Mouse (Mus musculus) heart, postnatal 10 days (tissue): ENCODE measurements at regions not wholly inside any gene's neighbourhood (a gene's known extent, or its start where the extent isn't known, plus 50 kb on each side); places are given as distances from the start of the nearest gene placed in this dataset.

Experiments used
- DNase-seq, 2 experiments: peaks; one replicate each; pipeline ENCODE4 v3.0.0; 2021
- intact Hi-C: fragments of 180-260 bp; cut with DNase I; formaldehyde crosslinking; loops from one replicate; pipeline ENCODE4 v1.15.1; 2025

DNA sequence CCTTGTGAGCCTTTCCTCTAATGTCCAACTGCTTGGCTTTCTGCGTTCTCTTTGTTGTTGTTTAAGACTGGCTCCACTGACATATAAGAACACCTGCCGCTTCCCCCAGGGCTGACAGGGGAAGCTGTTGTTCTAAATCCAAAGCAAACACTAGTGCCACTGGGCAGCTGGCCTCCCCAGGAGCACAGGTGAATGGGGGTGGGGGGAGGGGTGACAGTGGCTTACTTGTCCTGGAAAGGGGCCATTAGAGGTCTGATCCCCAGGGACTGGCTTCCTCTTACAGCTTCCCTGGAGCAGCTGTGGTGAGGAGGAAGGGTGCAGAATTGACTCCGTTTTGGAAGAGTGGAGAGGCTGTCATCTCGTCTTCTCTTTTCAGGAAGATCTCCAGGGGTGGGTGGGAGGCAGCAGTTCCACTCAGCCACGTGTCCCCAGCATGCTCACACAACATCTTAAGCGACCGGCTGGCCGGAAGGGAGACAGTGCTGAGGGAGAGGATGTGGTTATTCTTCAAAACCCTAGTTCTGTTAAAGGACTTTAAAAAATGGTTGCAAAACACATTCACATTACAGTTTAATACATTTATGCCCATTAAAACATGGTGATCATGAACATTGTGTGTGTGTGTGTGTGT is 688.5 kb upstream of the Car8 start:
- DNase-seq, result no peak
- intact Hi-C loops, result no loop called here

GRCm38 (mm10) chr4:8926642-8927275 is 687.9 kb upstream of the Car8 start:
- DNase-seq, result no peak
- intact Hi-C loops, result no loop called here

DNA sequence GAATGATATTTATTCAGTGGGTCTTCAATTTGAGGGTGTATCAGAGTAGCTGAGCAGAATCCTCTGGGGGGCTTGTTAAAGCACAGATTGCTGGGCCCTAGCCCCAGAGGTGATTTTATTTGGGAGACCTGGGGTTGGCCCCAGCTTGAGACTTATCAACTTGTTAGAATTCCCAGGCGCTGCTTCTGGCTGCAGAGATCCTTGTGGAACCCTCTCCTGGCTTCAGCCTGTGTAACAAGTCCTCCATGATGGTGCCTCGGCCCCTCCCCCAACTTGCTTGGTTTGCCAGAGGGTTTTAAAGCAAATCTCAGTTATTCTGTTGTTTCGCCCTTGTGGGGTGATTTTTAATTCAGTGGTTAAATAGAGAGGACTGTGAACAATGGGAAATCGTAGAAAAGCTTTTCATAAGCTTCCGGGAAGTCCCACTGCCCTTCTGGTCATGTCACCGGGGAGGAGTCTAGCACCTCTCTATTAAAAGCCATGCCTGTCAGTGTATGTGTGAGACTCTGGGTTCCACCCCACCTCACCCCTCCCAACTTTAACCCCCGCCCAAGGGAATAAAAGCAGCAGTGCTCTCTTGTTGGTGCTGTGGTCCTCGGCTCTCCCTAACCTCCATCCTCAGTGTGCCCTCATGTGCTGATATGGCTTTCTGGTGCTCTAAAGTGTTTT is 684.0 kb upstream of the Car8 start:
- no peak for DNase-seq
- intact Hi-C loops, result no loop called here

DNA sequence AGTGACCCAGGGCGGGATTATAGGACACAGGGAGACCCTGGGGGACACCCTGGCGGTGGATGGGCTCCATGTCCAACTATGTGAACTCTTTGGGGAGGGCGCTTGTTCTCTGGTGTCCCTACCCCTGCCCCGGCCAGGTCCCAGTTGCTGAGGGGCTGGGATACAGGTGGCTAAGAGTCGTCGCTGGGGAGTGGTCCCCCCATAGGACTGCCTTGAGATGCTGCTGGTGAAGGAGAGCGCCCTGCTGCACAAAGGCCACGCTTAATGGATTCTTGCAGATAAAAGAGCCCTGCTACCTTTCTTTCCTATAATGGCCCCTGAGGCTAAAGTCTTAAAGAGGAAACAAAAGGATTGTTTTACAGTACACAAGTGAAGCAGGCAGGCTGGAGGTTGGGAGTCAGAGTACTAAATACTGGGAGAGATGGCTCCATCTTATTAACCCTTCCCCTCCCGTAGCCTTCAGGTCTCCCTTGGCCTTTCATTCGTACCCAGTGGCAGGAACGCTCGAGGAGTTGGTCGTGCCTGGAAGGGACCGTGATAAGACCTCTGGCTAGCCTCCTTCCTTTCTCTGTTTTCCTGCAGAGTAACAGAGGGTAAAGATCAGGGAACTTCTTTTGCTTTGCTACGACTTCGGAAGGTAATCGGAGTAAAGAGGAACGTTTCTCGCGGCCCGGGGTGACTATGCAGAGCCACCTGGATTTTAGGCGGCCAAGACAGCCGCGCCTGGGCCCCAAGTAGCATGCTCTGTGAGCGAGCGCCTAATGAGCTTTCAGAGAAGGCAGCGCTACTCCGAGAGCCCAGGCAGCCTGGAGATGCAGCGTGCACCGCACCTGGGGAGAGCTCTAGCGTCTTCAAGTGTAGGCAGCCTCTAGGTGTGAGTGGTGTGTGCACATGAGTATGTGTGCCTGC is 682.9 kb upstream of the Car8 start:
- no peak for DNase-seq
- intact Hi-C loops, result no loop called here

- DNase-seq, result no peak
- intact Hi-C loops, result no loop called here
These were observed 681.5 kb upstream of the Car8 start for GRCm38 (mm10) chr4:8920306-8920705.

DNA sequence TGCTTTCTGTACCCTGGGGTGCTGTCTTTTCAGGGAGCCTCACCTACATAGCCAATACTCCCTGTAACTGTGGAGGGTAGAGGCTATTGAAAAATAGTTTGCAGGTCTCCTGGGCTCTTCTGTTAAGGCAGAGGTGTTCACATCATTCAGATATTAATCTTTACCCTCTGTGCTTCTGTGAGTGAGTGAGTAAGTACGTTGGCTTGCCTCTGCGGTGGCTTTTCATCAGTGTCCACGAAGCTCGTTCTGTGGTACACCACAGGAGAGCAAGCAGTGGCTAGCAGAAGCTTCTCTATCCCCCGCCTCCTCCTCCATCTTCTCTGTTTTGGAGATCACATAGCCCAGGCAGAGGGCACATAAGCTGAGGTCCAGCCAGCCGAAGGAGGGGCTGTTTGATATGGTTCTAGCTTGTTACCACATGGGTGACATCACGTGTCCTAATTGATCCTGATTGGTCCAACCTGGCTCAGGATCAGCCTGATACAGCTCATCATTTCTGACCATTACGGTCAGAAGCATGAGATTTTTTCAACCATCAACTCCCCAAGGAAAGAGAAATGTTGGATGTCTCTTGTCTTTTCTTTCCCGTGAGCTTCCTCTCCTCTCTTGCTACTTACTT is 680.6 kb upstream of the Car8 start:
- intact Hi-C loops, result no loop called here
- DNase-seq, result no peak
